15 mouse cellular contexts compared by ENCODE assay signal in genomic region chr2:158601326-158601725, GRCm38 (mm10). TPM values are rescaled to one million over a fixed set of nuclear protein-coding genes. Genes with fewer than 3 reads are reported as not detected.
"Had no signal": no experiment of that assay in that cellular context is flagged by ENCODE, and none has a peak within 500 bp of the region (broad histone marks: within the 10 kb centered on the region; RNA-seq: fewer than 3 reads in every experiment).

No protein-coding gene starts in this region.

- H3K9me3 ChIP-seq: limb, embryonic 13.5 days; neural tube, embryonic 13.5 days; stomach, embryonic 15.5 days had no signal

- H3K9ac ChIP-seq: limb, embryonic 13.5 days; liver, embryonic 14.5 days; neural tube, embryonic 13.5 days; stomach, embryonic 15.5 days had no signal

- H3K4me3 ChIP-seq: layer of hippocampus, adult 2 months; limb, embryonic 13.5 days; neural tube, embryonic 13.5 days; stomach, embryonic 15.5 days had no signal

- H3K36me3 ChIP-seq: limb, embryonic 13.5 days; neural tube, embryonic 13.5 days; stomach, embryonic 15.5 days had no signal

- H3K27ac ChIP-seq: layer of hippocampus, adult 2 months; limb, embryonic 13.5 days; liver, embryonic 14.5 days; stomach, embryonic 15.5 days had no signal

- DNase-seq: kidney, postnatal 10 days; kidney, postnatal 4 days; lung, adult 18-20 months; midbrain, embryonic 14.5 days; retina, postnatal 1 day; right cerebral cortex, postnatal 14 days; thymus, adult 2 months; thymus, postnatal 25 days had no signal

- H3K4me1 ChIP-seq: stomach, embryonic 15.5 days had no signal

- H3K4me2 ChIP-seq: limb, embryonic 13.5 days; neural tube, embryonic 13.5 days; stomach, embryonic 15.5 days had no signal

RNA-seq across cellular contexts. Expression of gene Slc32a1, which starts 9.2 kb away (rescaled TPM):
- polyA plus RNA-seq: limb, embryonic 13.5 days; liver, adult 2 months; lung, embryonic 16.5 days; stomach, embryonic 15.5 days had no signal
